Mouse (Mus musculus) neural tube, embryonic 12.5 days (tissue): ENCODE results near the gene Magea8. TPM values are rescaled to one million over a fixed set of nuclear protein-coding genes. Genes with fewer than 3 reads are reported as not detected.
"Not testable (repeated sequence)": the region's sequence is repeated elsewhere in the genome, so short reads cannot be mapped to it uniquely, and the experiment has no call there.

ENCODE experiments used
- ATAC-seq: fragments of 200-750 bp; cut with Nextera tagmentation; 2 replicates; pipeline ENCODE4 v1.8.0; 2017; ENCODE audit warnings: low read depth, mild to moderate bottlenecking, moderate TSS enrichment, moderate library complexity; ENCODE audit not compliant: low FRiP score
- H3K27ac ChIP-seq: fragments of 300-500 bp; sonication (generic); 2 replicates; pipeline ENCODE4 v1.5.1; 2016
- H3K27me3 ChIP-seq: fragments of 300-500 bp; sonication (generic); replicated peaks from 2 replicates; pipeline ENCODE4 v1.6.1; 2016; ENCODE audit warnings: mild to moderate bottlenecking
- H3K36me3 ChIP-seq: fragments of 300-500 bp; sonication (generic); 2 replicates; pipeline ENCODE4 v1.6.1; 2016; ENCODE audit warnings: mild to moderate bottlenecking
- H3K4me1 ChIP-seq: fragments of 300-500 bp; sonication (generic); 2 replicates; pipeline ENCODE4 v1.6.1; 2016
- H3K4me2 ChIP-seq: fragments of 300-500 bp; sonication (generic); replicated peaks from 2 replicates; pipeline ENCODE4 v1.6.1; 2016; ENCODE audit warnings: mild to moderate bottlenecking
- H3K4me3 ChIP-seq: fragments of 300-500 bp; sonication (generic); 2 replicates; pipeline ENCODE4 v1.5.1; 2016
- H3K9ac ChIP-seq: fragments of 300-500 bp; sonication (generic); 2 replicates; pipeline ENCODE4 v1.6.1; 2016; ENCODE audit warnings: mild to moderate bottlenecking
- H3K9me3 ChIP-seq: fragments of 300-500 bp; sonication (generic); 2 replicates; pipeline ENCODE4 v1.6.1; 2016; ENCODE audit warnings: mild to moderate bottlenecking
- WGBS: fragments of 180-500 bp; shearing (Covaris S2); methylation state at CpG from one replicate; pipeline ENCODE4 v1.1.7; 2016; 5-methylcytosine and 5-hydroxymethylcytosine counted together
- polyA plus RNA-seq: library from polyadenylated mRNA; unstranded; fragments of >200 nt; fragmentation: Nextera tagmentation; extraction: Ambion mirVana; gene quantifications from 2 replicates; pipeline ENCODE4 v1.2.1, GENCODE M21; 2016

Magea8 gene
- not detected in 2 replicates for polyA plus RNA-seq

- WGBS: 95% methylated on average over 11 of the region's 11 CpGs
- H3K9ac ChIP-seq, H3K36me3 ChIP-seq, ATAC-seq, H3K4me3 ChIP-seq, H3K27me3 ChIP-seq, H3K27ac ChIP-seq, H3K4me2 ChIP-seq, H3K4me1 ChIP-seq, H3K9me3 ChIP-seq: not testable (repeated sequence)
Measured at GRCm38 (mm10) chrX:154995750-154996149, at the start of gene Magea8. TSS of gene Magea8 (minus strand) at chrX:154995850.

- not testable (repeated sequence) for H3K27ac ChIP-seq, H3K4me3 ChIP-seq, H3K4me2 ChIP-seq, H3K4me1 ChIP-seq, ATAC-seq, H3K9me3 ChIP-seq, H3K27me3 ChIP-seq, H3K9ac ChIP-seq, H3K36me3 ChIP-seq
- 71% methylated on average over 1 of the region's 1 CpGs for WGBS
Measured at GRCm38 (mm10) chrX:154949405-154949804, 46.2 kb downstream of the Magea8 start, which contains the start of gene Magea3. TSS of gene Magea3 (minus strand) at chrX:154949505.

GRCm38 (mm10) chrX:154935887-154936286, 59.8 kb downstream of the Magea8 start, which contains the start of gene Magea6:
TSS of gene Magea6 (minus strand) at chrX:154935987.
- H3K4me1 ChIP-seq, H3K27me3 ChIP-seq, H3K4me3 ChIP-seq, H3K9ac ChIP-seq, H3K36me3 ChIP-seq, H3K9me3 ChIP-seq, ATAC-seq, H3K27ac ChIP-seq, H3K4me2 ChIP-seq: not testable (repeated sequence)
- WGBS: 73% methylated on average over 1 of the region's 1 CpGs

Other genes starting within 250 kb of the Magea8 start
- not detected in 2 replicates for gene Cldn34b1, start 105.6 kb downstream of the Magea8 start, polyA plus RNA-seq
- not detected in 2 replicates for gene Magea6, start 59.9 kb downstream of the Magea8 start, polyA plus RNA-seq
- gene Magea3, start 46.3 kb downstream of the Magea8 start, polyA plus RNA-seq: not detected in 2 replicates
- gene Magea5, start 67.3 kb upstream of the Magea8 start, polyA plus RNA-seq: not detected in 2 replicates
- not detected in 2 replicates for gene Magea1, start 93.9 kb upstream of the Magea8 start, polyA plus RNA-seq
- not detected in 2 replicates for gene Magea2, start 97.8 kb upstream of the Magea8 start, polyA plus RNA-seq
- gene Cldn34b2, start 132.6 kb upstream of the Magea8 start, polyA plus RNA-seq: not detected in 2 replicates
- gene Sat1, start 220.6 kb upstream of the Magea8 start, polyA plus RNA-seq: 71.7 and 75.3 TPM in 2 replicates